Mouse (Mus musculus) limb, embryonic 14.5 days (tissue): ENCODE data around the gene Gm10282. TPM values are rescaled to one million over a fixed set of nuclear protein-coding genes. Genes with fewer than 3 reads are reported as not detected.

Source experiments
- ATAC-seq: fragments of 200-750 bp; cut with Nextera tagmentation; 2 replicates; pipeline ENCODE4 v1.8.0; 2017; ENCODE audit warnings: low read depth, moderate number of reproducible peaks, moderate TSS enrichment; ENCODE audit not compliant: low FRiP score
- DNase-seq: peaks from one replicate; pipeline ENCODE4 v3.0.0-alpha.2; 2015; ENCODE audit warnings: low spot score
- H3K27ac ChIP-seq: fragments of 300-500 bp; sonication (generic); replicated peaks from 2 replicates; pipeline ENCODE4 v1.5.1; 2014; ENCODE audit warnings: low read depth, mild to moderate bottlenecking, low read length, moderate library complexity, mixed read lengths
- H3K27me3 ChIP-seq: fragments of 300-500 bp; sonication (generic); 2 replicates; pipeline ENCODE4 v1.6.1; 2014; ENCODE audit warnings: low read length, mixed read lengths; ENCODE audit not compliant: control insufficient read depth, insufficient read depth
- H3K36me3 ChIP-seq: fragments of 300-500 bp; sonication (generic); 2 replicates; pipeline ENCODE4 v1.6.1; 2014; ENCODE audit warnings: mild to moderate bottlenecking, low read length, moderate library complexity, mixed read lengths; ENCODE audit not compliant: control insufficient read depth, insufficient read depth
- H3K4me1 ChIP-seq: fragments of 300-500 bp; sonication (generic); 2 replicates; pipeline ENCODE4 v1.6.1; 2014; ENCODE audit warnings: antibody characterized with exemption, low read length, mixed read lengths; ENCODE audit not compliant: control insufficient read depth, insufficient read depth
- H3K4me2 ChIP-seq: fragments of 300-500 bp; sonication (generic); replicated peaks from 2 replicates; pipeline ENCODE4 v1.6.1; 2014; ENCODE audit warnings: low read depth, mild to moderate bottlenecking, low read length, moderate library complexity; ENCODE audit not compliant: severe bottlenecking
- H3K4me3 ChIP-seq: fragments of 300-500 bp; sonication (generic); replicated peaks from 2 replicates; pipeline ENCODE4 v1.5.1; 2014; ENCODE audit warnings: low read length
- H3K9ac ChIP-seq: fragments of 300-500 bp; sonication (generic); 2 replicates; pipeline ENCODE4 v1.6.1; 2014; ENCODE audit warnings: mild to moderate bottlenecking, low read depth, low read length, moderate library complexity; ENCODE audit not compliant: severe bottlenecking
- H3K9me3 ChIP-seq: fragments of 300-500 bp; sonication (generic); 2 replicates; pipeline ENCODE4 v1.6.1; 2016; ENCODE audit warnings: low read length; ENCODE audit not compliant: control insufficient read depth
- POLR2A ChIP-seq: fragments of 200-500 bp; IDR thresholded peaks from 2 replicates; pipeline ENCODE4 v1.8.0; 2012; ENCODE audit warnings: inconsistent platforms, mild to moderate bottlenecking, moderate library complexity, borderline replicate concordance; ENCODE audit not compliant: insufficient read depth, insufficient read length; ENCODE audit errors: extremely low read depth
- WGBS: fragments of 180-500 bp; shearing (Covaris S2); extraction: QIAGEN DNeasy Blood & Tissue Kit; methylation state at CpG from one replicate; pipeline ENCODE4 v1.1.7; 2014; 5-methylcytosine and 5-hydroxymethylcytosine counted together
- polyA plus RNA-seq, 2 experiments: library from polyadenylated mRNA; depleted of rRNA in 1 of 2; stranded (reverse) in 1 of 2; unstranded in 1 of 2; fragments of >200 nt; fragmentation: Nextera tagmentation in 1 of 2; extraction: Ambion mirVana in 1 of 2; gene quantifications; 2 replicates each; pipeline versions ENCODE4 v1.2.1 to v1.2.3; 2012 to 2014

Gm10282 gene
- polyA plus RNA-seq, 2 experiments, result 26.2 to 30.0 TPM

DNA sequence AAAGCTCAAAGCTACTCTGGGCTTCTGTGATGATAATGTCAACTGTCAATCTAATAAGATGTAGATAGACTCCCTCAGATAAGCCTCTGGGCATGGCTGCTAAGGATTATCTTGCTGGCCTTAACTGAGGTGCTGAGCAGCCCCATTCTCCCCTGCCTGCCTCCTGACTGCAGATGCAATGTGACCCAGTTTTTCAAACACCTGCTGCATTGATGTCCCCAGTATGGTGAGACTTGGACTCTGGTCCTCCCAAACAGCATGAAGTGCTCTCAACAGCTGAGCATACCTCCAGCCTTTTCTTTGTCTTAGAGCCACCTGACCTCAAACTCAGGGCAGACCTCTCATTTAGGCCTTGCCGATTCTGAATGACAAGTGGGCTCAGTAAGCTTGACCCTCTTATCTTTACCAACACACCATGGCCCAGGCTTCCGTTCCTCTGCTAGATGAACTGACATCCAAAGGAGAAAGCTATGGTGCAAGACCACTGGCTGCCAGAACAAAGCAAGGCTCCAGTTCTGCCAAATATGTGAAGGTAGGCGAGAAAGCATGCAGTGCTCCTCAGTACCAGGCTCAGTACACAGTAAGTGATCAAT is 8.0 kb upstream of the Gm10282 start:
- DNase-seq, result no peak
- no peak for TF ChIP-seq POLR2A
- Histone ChIP-seq H3K9ac (no peak overlapping the region), H3K27ac (no peak overlapping the region), H3K9me3 (no peaks in the 10 kb centered on the region), H3K36me3 (no peaks in the 10 kb centered on the region), H3K4me3 (no peak overlapping the region), H3K4me2 (no peak overlapping the region), H3K4me1 (peaks cover 4% of the 10 kb centered on the region; the same call in 1 of the 2 replicates), H3K27me3 (no peaks in the 10 kb centered on the region)
- ATAC-seq, result no peak
- 83% methylated on average over 3 of the region's 3 CpGs for WGBS

GRCm38 (mm10) chr8:72310849-72311506 is 5.9 kb upstream of the Gm10282 start:
- Histone ChIP-seq H3K36me3 (no peaks in the 10 kb centered on the region), H3K4me2 (no peak overlapping the region), H3K4me3 (no peak overlapping the region), H3K4me1 (peaks cover 4% of the 10 kb centered on the region; the same call in 1 of the 2 replicates), H3K9me3 (no peaks in the 10 kb centered on the region), H3K27me3 (no peaks in the 10 kb centered on the region), H3K9ac (no peak overlapping the region), H3K27ac (no peak overlapping the region)
- TF ChIP-seq POLR2A, result no peak
- WGBS, result 44% methylated on average over 8 of the region's 8 CpGs
- DNase-seq (no peak), ATAC-seq (no peak)

GRCm38 (mm10) chr8:72308276-72308675 is 3.2 kb upstream of the Gm10282 start:
- DNase-seq (peak; percentile 12), ATAC-seq (no peak)

DNA sequence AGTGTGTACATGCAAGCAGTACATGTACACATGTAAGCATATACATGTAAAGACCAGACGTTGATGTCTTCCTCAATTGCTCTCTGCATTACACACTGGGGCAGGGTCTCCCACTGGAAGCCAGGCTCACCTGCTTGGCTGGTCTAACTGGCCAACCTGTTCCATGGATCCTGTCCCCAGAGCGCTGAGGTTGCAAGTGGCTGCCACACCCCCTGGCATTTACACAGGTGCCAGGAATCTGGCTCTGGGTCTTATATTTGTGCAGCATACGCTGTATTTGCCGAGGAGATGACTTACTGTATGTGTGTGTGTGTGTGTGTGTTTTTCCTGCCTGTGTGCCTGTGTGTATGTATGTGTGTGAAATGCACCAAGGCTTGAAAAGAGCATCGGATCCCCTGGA is 1.9 kb upstream of the Gm10282 start:
- Histone ChIP-seq H3K9ac (no peak overlapping the region), H3K9me3 (no peaks in the 10 kb centered on the region), H3K27me3 (no peaks in the 10 kb centered on the region), H3K4me1 (peaks cover 13% of the 10 kb centered on the region), H3K4me3 (no peak overlapping the region), H3K36me3 (no peaks in the 10 kb centered on the region), H3K27ac (no peak overlapping the region), H3K4me2 (no peak overlapping the region)
- DNase-seq (no peak), ATAC-seq (no peak)
- 82% methylated on average over 5 of the region's 5 CpGs for WGBS
- TF ChIP-seq POLR2A, result no peak

More at GRCm38 (mm10) chr8:72308276-72308675, 3.2 kb upstream of the Gm10282 start:
- H3K4me2 ChIP-seq, result no peak overlapping the region
- no peaks in the 10 kb centered on the region for H3K36me3 ChIP-seq
- H3K9me3 ChIP-seq, result no peaks in the 10 kb centered on the region
- H3K4me3 ChIP-seq, result no peak overlapping the region
- H3K27ac ChIP-seq, result no peak overlapping the region
- H3K4me1 ChIP-seq, result peaks cover 8% of the 10 kb centered on the region
- whole genome bisulfite sequencing, result 66% methylated on average over 6 of the region's 6 CpGs
- H3K9ac ChIP-seq, result no peak overlapping the region
- no peaks in the 10 kb centered on the region for H3K27me3 ChIP-seq
- TF ChIP-seq POLR2A, result no peak

- Histone ChIP-seq H3K27me3 (no peaks in the 10 kb centered on the region), H3K36me3 (no peaks in the 10 kb centered on the region), H3K27ac (peak overlapping the region; percentile 82), H3K4me3 (no peak overlapping the region), H3K4me2 (no peak overlapping the region), H3K9ac (no peak overlapping the region), H3K9me3 (no peaks in the 10 kb centered on the region), H3K4me1 (peaks cover 9% of the 10 kb centered on the region)
- peak; percentile 64; the same call in 1 of the 2 replicates for ATAC-seq
- DNase-seq, result peak; percentile 43
- 44% methylated on average over 8 of the region's 8 CpGs for WGBS
- no peak for TF ChIP-seq POLR2A
Measured at GRCm38 (mm10) chr8:72303633-72304032, 1.4 kb downstream of the Gm10282 start.
